16 mouse cellular contexts compared by ENCODE assay signal in genomic region chr19:43826855-43827254, GRCm38 (mm10). TPM values are rescaled to one million over a fixed set of nuclear protein-coding genes. Genes with fewer than 3 reads are reported as not detected.
"Had no signal": no experiment of that assay in that cellular context is flagged by ENCODE, and none has a peak within 500 bp of the region (broad histone marks: within the 10 kb centered on the region; RNA-seq: fewer than 3 reads in every experiment).

No protein-coding gene starts in this region.

- H3K27ac ChIP-seq: lung, embryonic 15.5 days; macrophage; midbrain, embryonic 13.5 days; midbrain, embryonic 15.5 days; neural tube, embryonic 12.5 days had no signal

- H3K4me2 ChIP-seq: lung, embryonic 15.5 days; midbrain, embryonic 11.5 days; midbrain, embryonic 13.5 days; midbrain, embryonic 15.5 days; neural tube, embryonic 12.5 days had no signal

- DNase-seq: lung, adult 2 months; lung, postnatal 14 days; lung, postnatal 36 days; right cerebral cortex, postnatal 14 days; spleen, adult 18-20 months; thymus, adult 2 months; thymus, postnatal 25 days; thymus, postnatal 4 days had no signal

- H3K4me3 ChIP-seq: lung, embryonic 15.5 days; megakaryocyte, embryonic 14.5 days; midbrain, embryonic 13.5 days; midbrain, embryonic 15.5 days; neural tube, embryonic 12.5 days had no signal

- H3K27me3 ChIP-seq: midbrain, embryonic 15.5 days; neural tube, embryonic 12.5 days had no signal

- H3K9ac ChIP-seq: lung, embryonic 15.5 days; midbrain, embryonic 13.5 days; midbrain, embryonic 15.5 days; neural tube, embryonic 12.5 days had no signal

- H3K4me1 ChIP-seq: lung, embryonic 15.5 days; megakaryocyte, embryonic 14.5 days; midbrain, embryonic 13.5 days; midbrain, embryonic 15.5 days; neural tube, embryonic 12.5 days had no signal

- ATAC-seq: lung, postnatal 0 days; midbrain, embryonic 13.5 days; midbrain, embryonic 15.5 days had no signal

- H3K9me3 ChIP-seq: lung, embryonic 15.5 days; megakaryocyte, embryonic 14.5 days; midbrain, embryonic 13.5 days; midbrain, embryonic 15.5 days; neural tube, embryonic 12.5 days had no signal

- H3K36me3 ChIP-seq: lung, embryonic 15.5 days; midbrain, embryonic 13.5 days; midbrain, embryonic 15.5 days; neural tube, embryonic 12.5 days had no signal

RNA-seq across cellular contexts. Expression of gene Abcc2, which starts 44.9 kb away (rescaled TPM):
- polyA plus RNA-seq: midbrain, embryonic 11.5 days had no signal
